Mouse (Mus musculus): Measurements from ENCODE around the gene Ripor2.

Ripor2 gene

DNA sequence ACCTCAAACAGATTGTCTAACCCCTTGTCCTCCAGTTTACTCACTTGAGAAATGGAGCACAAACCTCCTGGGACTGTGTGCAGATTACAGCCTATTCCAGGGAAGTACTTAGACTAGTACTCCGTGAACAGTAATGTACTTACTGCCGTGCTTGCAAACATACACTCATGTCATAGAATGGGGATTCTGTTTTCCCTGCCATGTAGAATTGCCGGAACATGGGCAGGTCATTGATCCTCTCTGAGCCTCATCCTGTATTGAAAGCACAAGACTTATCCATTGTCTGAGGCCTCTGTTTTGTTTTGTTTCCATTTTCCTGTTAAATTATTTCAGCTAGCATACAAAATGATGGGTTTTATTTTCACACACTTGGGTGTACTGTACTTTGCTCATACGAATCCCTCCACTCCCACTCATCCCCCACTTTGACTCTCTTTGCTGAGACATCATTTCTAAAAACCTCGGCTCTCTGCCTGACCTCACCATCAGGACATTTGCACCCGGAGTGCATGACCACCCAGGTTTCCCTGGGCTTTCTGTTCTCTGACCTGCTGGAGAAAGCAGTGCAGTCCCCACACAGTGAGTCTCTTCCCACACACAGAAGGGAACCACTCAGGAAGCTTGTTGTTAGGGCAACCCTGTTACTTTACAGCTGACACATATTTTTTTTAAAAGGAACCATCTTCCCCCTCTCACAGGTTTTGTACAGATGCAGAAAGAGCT is 35.2 kb downstream of the Ripor2 start:
- no peak for DNase-seq (ENCODE audit: low spot score)

DNA sequence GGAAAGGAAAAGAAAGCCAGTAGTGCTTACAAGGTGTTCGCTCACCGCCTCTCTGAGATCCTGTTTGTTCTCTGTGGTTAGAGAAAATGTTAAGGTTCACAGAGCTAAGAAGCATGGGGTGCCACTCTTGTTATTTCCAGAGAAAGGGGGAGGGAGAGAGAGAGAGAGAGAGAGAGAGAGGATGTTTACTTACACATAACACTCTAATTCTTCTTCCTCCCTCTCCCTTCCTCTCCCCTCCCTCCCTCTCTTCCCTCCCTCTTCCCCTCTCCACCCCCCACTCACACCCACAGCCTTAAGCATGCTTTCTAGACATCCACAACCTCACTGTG is 35.8 kb downstream of the Ripor2 start:
- DNase-seq (ENCODE audit: low spot score) = no peak

DNA sequence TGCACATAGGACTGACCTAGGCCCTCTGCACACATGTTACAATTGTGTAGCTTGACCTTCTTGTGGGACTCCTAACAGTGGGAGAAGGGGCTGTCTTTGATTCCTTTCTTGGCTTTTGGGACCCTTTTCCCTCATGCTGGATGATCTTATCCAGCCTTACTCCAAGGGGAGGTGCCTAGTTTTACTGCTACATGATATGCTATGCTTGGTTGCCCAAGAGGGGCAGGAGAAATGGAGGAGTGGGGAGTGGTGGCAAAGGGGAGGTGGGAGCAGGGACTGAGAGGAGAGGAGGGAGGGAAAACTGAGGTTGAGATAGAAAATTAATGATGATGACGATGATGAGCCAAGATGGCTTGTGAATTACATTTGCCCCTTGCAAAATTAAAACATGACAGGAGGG is 37.7 kb downstream of the Ripor2 start:
- no peak for DNase-seq (ENCODE audit: low spot score)

GRCm38 (mm10) chr13:24620439-24620838 is 38.5 kb downstream of the Ripor2 start:
- DNase-seq (ENCODE audit: low spot score) = peak; percentile 72

DNA sequence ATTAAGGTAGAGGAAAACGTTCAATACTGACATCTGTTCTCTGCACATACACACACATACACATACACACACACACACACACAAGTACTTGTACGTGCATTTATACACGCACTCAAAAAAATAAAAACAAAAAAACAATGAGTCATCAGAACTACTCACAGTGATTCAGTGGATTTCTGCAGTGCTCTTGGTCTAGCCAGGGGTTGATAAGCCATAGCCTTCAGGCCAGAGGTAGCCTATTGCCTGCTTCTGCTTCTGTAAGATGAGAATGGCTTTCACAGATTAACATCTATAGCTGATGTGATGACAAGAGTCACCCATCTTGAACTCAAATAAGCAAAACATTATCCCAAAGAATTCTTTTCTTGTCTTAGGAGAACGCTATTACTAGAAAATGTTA is 41.6 kb downstream of the Ripor2 start:
- DNase-seq (ENCODE audit: low spot score) = no peak

- DNase-seq (ENCODE audit: low spot score) = no peak
Observed at GRCm38 (mm10) chr13:24625071-24625470, 43.1 kb downstream of the Ripor2 start.

GRCm38 (mm10) chr13:24626698-24627436 is 44.9 kb downstream of the Ripor2 start:
- DNase-seq (ENCODE audit: low spot score) = no peak

GRCm38 (mm10) chr13:24628192-24628591 is 46.2 kb downstream of the Ripor2 start:
- DNase-seq (ENCODE audit: low spot score) = no peak

GRCm38 (mm10) chr13:24629073-24629621 is 47.2 kb downstream of the Ripor2 start:
- DNase-seq (ENCODE audit: low spot score) = peak; percentile 24

- DNase-seq (ENCODE audit: low spot score) = no peak
Observed at GRCm38 (mm10) chr13:24630364-24630763, 48.4 kb downstream of the Ripor2 start.

DNA sequence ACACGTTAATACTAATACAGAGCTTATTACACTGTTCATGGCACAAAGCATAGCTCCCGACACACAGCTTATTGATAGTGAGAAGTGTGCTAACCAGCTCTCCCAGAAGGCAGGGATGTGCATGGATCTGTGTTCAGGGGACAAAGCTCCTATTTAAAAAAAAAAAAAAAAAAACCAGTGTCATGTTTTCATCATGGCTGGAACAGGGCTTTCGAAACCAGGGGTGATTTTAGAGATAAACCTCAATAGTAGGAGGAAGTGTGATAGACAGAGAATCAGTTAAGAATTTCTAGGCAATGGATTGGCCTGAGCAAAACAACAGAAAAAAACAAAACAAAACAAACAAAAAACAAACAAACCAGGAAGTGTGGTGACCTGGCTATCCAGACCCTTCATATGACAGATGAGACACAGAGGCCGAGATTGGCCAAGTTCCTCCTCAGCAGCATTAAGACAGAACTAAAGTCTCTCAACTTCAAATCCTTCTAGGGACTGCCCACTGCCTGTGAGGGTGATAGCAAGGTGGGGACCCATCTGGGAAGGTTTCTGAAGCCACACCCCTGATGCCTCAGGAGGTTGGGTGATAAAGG is 51.1 kb downstream of the Ripor2 start:
- no peak for DNase-seq (ENCODE audit: low spot score)

- no peak for DNase-seq (ENCODE audit: low spot score)
Observed at GRCm38 (mm10) chr13:24634346-24635120, 52.5 kb downstream of the Ripor2 start.

GRCm38 (mm10) chr13:24638371-24639214 is 56.6 kb downstream of the Ripor2 start:
- peak; percentile 50 for DNase-seq (ENCODE audit: low spot score)

DNA sequence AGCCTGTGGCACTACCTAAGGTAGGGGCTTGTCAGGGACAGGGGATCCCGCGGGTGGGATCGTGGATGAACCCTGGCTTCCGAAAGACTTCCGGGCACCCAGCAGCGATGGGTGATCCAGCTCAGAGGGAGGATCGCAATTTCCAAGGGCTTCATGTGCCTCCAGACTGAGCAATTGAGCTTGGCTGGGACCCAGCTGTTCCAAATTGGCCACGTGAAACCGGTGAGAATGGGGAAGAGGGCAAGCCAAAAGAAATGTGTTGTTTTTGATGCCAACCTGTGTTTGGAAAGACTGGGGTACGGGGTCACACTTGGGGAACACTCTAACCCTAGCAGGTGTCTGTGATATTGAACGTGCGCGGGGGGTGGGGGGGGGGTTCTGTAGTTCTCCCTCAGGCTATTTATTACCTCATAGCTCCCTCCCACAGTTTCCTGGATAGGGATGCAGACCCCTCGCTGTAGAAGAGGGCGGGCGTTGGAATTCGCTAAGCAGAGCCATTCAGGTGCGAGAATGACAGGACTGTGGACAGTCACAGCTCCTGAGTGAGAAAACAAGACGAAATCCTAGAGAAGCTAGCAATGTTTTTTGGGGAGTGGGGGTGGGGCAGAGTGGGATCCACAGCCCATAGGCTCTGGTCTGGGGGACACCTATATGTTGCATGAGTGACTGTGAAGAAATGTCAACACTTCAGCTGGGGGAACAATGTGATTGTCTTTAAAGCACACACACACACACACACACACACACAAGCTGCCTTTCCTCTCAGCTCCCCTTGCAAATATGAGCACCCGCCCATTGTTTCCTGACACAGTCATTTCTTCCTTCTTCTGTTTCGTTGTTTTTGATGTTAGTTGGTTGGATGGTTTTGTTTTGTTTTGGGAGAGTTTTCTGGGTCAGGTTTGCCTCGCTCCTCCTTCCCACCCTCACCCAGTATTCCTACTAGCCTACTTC is 57.5 kb downstream of the Ripor2 start:
- DNase-seq (ENCODE audit: low spot score) = peak; percentile 34

DNA sequence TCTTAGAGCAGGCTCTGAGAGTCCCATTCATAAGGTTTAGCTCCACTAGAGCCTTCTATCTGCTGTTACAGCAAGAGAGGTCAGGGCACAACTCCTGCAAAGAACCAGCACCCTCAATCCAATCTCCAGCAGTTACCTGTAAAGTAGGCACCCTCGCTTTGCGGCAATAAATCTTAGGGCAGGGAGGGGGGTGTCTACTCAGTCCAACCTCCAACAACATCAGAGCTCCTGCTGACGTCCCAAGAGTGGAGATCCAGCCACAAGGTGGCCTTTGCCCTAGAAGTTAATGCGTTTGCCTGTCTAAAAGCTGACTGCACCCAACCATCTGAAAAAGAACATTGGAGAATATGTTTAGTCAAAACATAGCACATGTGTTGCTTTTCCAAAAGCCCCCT is 58.2 kb downstream of the Ripor2 start:
- no peak for DNase-seq (ENCODE audit: low spot score)

GRCm38 (mm10) chr13:24640836-24641385 is 58.9 kb downstream of the Ripor2 start:
- no peak for DNase-seq (ENCODE audit: low spot score)

DNA sequence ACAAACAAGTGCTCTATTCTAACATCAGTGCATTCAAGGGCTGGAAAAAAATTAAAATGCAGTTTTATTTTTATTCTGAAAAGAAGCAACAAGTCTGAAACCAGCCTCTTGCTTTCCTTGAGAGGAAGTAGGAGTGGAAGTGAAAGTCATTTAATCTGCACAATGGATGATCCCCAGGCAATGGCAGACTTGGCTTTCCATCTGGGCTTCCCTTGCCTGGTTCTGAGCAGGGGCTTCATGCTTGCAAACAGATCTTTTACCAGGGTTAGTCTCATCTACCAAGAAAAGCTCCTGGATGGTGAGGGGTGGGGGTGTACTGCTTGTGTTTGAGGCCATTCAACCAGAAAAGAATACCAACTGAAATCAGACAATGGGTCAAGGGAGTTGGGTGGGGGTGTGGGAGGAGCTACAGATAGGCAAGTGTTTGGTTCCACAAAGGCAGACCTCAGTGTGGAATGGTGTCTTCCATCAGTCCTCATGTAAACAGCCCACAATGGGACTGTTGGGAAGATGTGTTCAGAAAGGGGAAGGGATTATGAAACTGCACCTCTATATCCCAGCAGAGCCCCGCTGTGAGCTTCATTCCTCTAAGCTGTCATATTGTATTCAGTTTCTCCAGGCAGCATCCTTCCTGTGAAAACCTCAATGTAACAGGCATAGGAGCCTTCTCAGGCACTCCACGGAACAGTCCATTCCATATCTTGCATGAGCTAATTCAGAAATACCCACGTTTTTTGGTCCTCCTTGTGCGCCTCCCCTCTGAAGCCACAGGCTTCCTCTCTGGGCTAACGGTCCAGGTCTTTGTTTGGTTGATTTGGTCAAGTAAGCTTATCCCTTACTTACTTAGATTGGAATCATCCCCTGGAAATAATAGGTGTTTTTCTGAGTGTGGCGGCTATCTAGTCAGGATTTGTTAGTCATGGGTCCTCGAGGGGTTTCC is 59.8 kb downstream of the Ripor2 start:
- peak; percentile 15 for DNase-seq (ENCODE audit: low spot score)

GRCm38 (mm10) chr13:24645146-24645545 is 63.2 kb downstream of the Ripor2 start:
- no peak for DNase-seq (ENCODE audit: low spot score)

- DNase-seq (ENCODE audit: low spot score) = no peak
Observed at GRCm38 (mm10) chr13:24646324-24646723, 64.3 kb downstream of the Ripor2 start.
